Mouse (Mus musculus): ENCODE measurements at regions not wholly inside any gene's neighbourhood (a gene's known extent, or its start where the extent isn't known, plus 50 kb on each side); places are given as distances from the start of the nearest gene placed in this dataset.

- no peaks in the 10 kb centered on the region for H3K4me1 ChIP-seq (ENCODE audit: control insufficient read depth, insufficient read depth, low read length)
- WGBS, result 66% methylated on average over 3 of the region's 3 CpGs
- H3K9ac ChIP-seq (ENCODE audit: low read depth, low read length), result no peak overlapping the region
- H3K4me3 ChIP-seq (ENCODE audit: low read depth, low read length), result no peak overlapping the region
- no peak for DNase-seq (ENCODE audit: low spot score)
- H3K4me2 ChIP-seq (ENCODE audit: low read depth, low read length), result no peak overlapping the region
- H3K36me3 ChIP-seq (ENCODE audit: control insufficient read depth, insufficient read depth, low read length), result no peaks in the 10 kb centered on the region
- no peak overlapping the region for H3K27ac ChIP-seq (replicated peaks; ENCODE audit: low read depth, low read length)
- ATAC-seq (ENCODE audit: low read depth), result no peak
- H3K9me3 ChIP-seq (ENCODE audit: control insufficient read depth, low read length), result no peaks in the 10 kb centered on the region
- no peaks in the 10 kb centered on the region for H3K27me3 ChIP-seq (replicated peaks; ENCODE audit: control insufficient read depth, insufficient read depth, low read length)
Measured at GRCm38 (mm10) chr3:101749841-101750240, 98.9 kb downstream of the Mab21l3 start.

- DNase-seq (ENCODE audit: low spot score), result no peak
- Histone ChIP-seq H3K9ac (ENCODE audit: low read depth, low read length) (no peak overlapping the region), H3K4me3 (ENCODE audit: low read depth, low read length) (no peak overlapping the region), H3K9me3 (ENCODE audit: control insufficient read depth, low read length) (no peaks in the 10 kb centered on the region), H3K27ac (replicated peaks; ENCODE audit: low read depth, low read length) (no peak overlapping the region), H3K4me1 (ENCODE audit: control insufficient read depth, insufficient read depth, low read length) (no peaks in the 10 kb centered on the region), H3K4me2 (ENCODE audit: low read depth, low read length) (no peak overlapping the region), H3K36me3 (ENCODE audit: control insufficient read depth, insufficient read depth, low read length) (no peaks in the 10 kb centered on the region), H3K27me3 (replicated peaks; ENCODE audit: control insufficient read depth, insufficient read depth, low read length) (no peaks in the 10 kb centered on the region)
- 72% methylated on average over 3 of the region's 3 CpGs for WGBS
- ATAC-seq (ENCODE audit: low read depth), result no peak
Measured at GRCm38 (mm10) chr3:101749031-101749632, 99.6 kb downstream of the Mab21l3 start.

- ATAC-seq (ENCODE audit: low read depth), result no peak
Measured at GRCm38 (mm10) chr3:101748186-101748585, 100.6 kb downstream of the Mab21l3 start.

GRCm38 (mm10) chr3:101740906-101741305 is 107.9 kb downstream of the Mab21l3 start:
- no peak overlapping the region for H3K4me3 ChIP-seq (ENCODE audit: low read depth, low read length)
- H3K27ac ChIP-seq (replicated peaks; ENCODE audit: low read depth, low read length), result no peak overlapping the region
- no peak for ATAC-seq (ENCODE audit: low read depth)
- no peaks in the 10 kb centered on the region for H3K9me3 ChIP-seq (ENCODE audit: control insufficient read depth, low read length)
- no peak for DNase-seq (ENCODE audit: low spot score)
- no peaks in the 10 kb centered on the region for H3K4me1 ChIP-seq (ENCODE audit: control insufficient read depth, insufficient read depth, low read length)
- H3K4me2 ChIP-seq (ENCODE audit: low read depth, low read length), result no peak overlapping the region
- no peaks in the 10 kb centered on the region for H3K27me3 ChIP-seq (replicated peaks; ENCODE audit: control insufficient read depth, insufficient read depth, low read length)
- no peaks in the 10 kb centered on the region for H3K36me3 ChIP-seq (ENCODE audit: control insufficient read depth, insufficient read depth, low read length)
- WGBS, result 82% methylated on average over 4 of the region's 4 CpGs
- no peak overlapping the region for H3K9ac ChIP-seq (ENCODE audit: low read depth, low read length)

More at GRCm38 (mm10) chr3:101748186-101748585, 100.6 kb downstream of the Mab21l3 start:
- WGBS, result 56% methylated on average over 4 of the region's 4 CpGs
- Histone ChIP-seq H3K9ac (ENCODE audit: low read depth, low read length) (no peak overlapping the region), H3K36me3 (ENCODE audit: control insufficient read depth, insufficient read depth, low read length) (no peaks in the 10 kb centered on the region), H3K4me2 (ENCODE audit: low read depth, low read length) (no peak overlapping the region), H3K4me3 (ENCODE audit: low read depth, low read length) (no peak overlapping the region), H3K9me3 (ENCODE audit: control insufficient read depth, low read length) (no peaks in the 10 kb centered on the region), H3K4me1 (ENCODE audit: control insufficient read depth, insufficient read depth, low read length) (no peaks in the 10 kb centered on the region), H3K27me3 (replicated peaks; ENCODE audit: control insufficient read depth, insufficient read depth, low read length) (no peaks in the 10 kb centered on the region), H3K27ac (replicated peaks; ENCODE audit: low read depth, low read length) (no peak overlapping the region)
- DNase-seq (ENCODE audit: low spot score), result no peak

- Histone ChIP-seq H3K27me3 (replicated peaks; ENCODE audit: control insufficient read depth, insufficient read depth, low read length) (no peaks in the 10 kb centered on the region), H3K4me2 (ENCODE audit: low read depth, low read length) (no peak overlapping the region), H3K27ac (replicated peaks; ENCODE audit: low read depth, low read length) (no peak overlapping the region), H3K4me1 (ENCODE audit: control insufficient read depth, insufficient read depth, low read length) (no peaks in the 10 kb centered on the region), H3K4me3 (ENCODE audit: low read depth, low read length) (no peak overlapping the region), H3K9me3 (ENCODE audit: control insufficient read depth, low read length) (peaks cover 15% of the 10 kb centered on the region; the same call in 1 of the 2 replicates), H3K9ac (ENCODE audit: low read depth, low read length) (no peak overlapping the region), H3K36me3 (ENCODE audit: control insufficient read depth, insufficient read depth, low read length) (no peaks in the 10 kb centered on the region)
- DNase-seq (ENCODE audit: low spot score) (no peak), ATAC-seq (ENCODE audit: low read depth) (no peak)
- WGBS, result 90% methylated on average over 6 of the region's 6 CpGs
Measured at GRCm38 (mm10) chr3:101737197-101737596, 111.6 kb downstream of the Mab21l3 start.

- Histone ChIP-seq H3K4me1 (ENCODE audit: control insufficient read depth, insufficient read depth, low read length) (no peaks in the 10 kb centered on the region), H3K27me3 (replicated peaks; ENCODE audit: control insufficient read depth, insufficient read depth, low read length) (no peaks in the 10 kb centered on the region), H3K36me3 (ENCODE audit: control insufficient read depth, insufficient read depth, low read length) (no peaks in the 10 kb centered on the region), H3K27ac (replicated peaks; ENCODE audit: low read depth, low read length) (no peak overlapping the region), H3K4me2 (ENCODE audit: low read depth, low read length) (no peak overlapping the region), H3K4me3 (ENCODE audit: low read depth, low read length) (no peak overlapping the region), H3K9ac (ENCODE audit: low read depth, low read length) (no peak overlapping the region), H3K9me3 (ENCODE audit: control insufficient read depth, low read length) (peaks cover 15% of the 10 kb centered on the region; the same call in 1 of the 2 replicates)
- WGBS, result 78% methylated on average over 3 of the region's 3 CpGs
- ATAC-seq (ENCODE audit: low read depth), result no peak
- DNase-seq (ENCODE audit: low spot score), result no peak
Measured at GRCm38 (mm10) chr3:101729044-101729443, 119.7 kb downstream of the Mab21l3 start.

- H3K27ac ChIP-seq (replicated peaks; ENCODE audit: low read depth, low read length), result no peak overlapping the region
- H3K36me3 ChIP-seq (ENCODE audit: control insufficient read depth, insufficient read depth, low read length), result no peaks in the 10 kb centered on the region
- no peak overlapping the region for H3K9ac ChIP-seq (ENCODE audit: low read depth, low read length)
- no peak overlapping the region for H3K4me2 ChIP-seq (ENCODE audit: low read depth, low read length)
- WGBS, result 34% methylated on average over 6 of the region's 6 CpGs
- no peak for ATAC-seq (ENCODE audit: low read depth)
- no peaks in the 10 kb centered on the region for H3K27me3 ChIP-seq (replicated peaks; ENCODE audit: control insufficient read depth, insufficient read depth, low read length)
- H3K4me3 ChIP-seq (ENCODE audit: low read depth, low read length), result no peak overlapping the region
- no peaks in the 10 kb centered on the region for H3K4me1 ChIP-seq (ENCODE audit: control insufficient read depth, insufficient read depth, low read length)
- no peak for DNase-seq (ENCODE audit: low spot score)
- H3K9me3 ChIP-seq (ENCODE audit: control insufficient read depth, low read length), result no peaks in the 10 kb centered on the region
Measured at GRCm38 (mm10) chr3:101722926-101723325, 118.4 kb upstream of the Atp1a1 start.

GRCm38 (mm10) chr3:101722001-101722400 is 117.5 kb upstream of the Atp1a1 start:
- H3K36me3 ChIP-seq (ENCODE audit: control insufficient read depth, insufficient read depth, low read length), result no peaks in the 10 kb centered on the region
- no peak overlapping the region for H3K9ac ChIP-seq (ENCODE audit: low read depth, low read length)
- H3K4me3 ChIP-seq (ENCODE audit: low read depth, low read length), result no peak overlapping the region
- H3K4me2 ChIP-seq (ENCODE audit: low read depth, low read length), result no peak overlapping the region
- no peaks in the 10 kb centered on the region for H3K4me1 ChIP-seq (ENCODE audit: control insufficient read depth, insufficient read depth, low read length)
- ATAC-seq (ENCODE audit: low read depth) (no peak), DNase-seq (ENCODE audit: low spot score) (no peak)
- no peak overlapping the region for H3K27ac ChIP-seq (replicated peaks; ENCODE audit: low read depth, low read length)
- WGBS, result 81% methylated on average over 4 of the region's 4 CpGs
- H3K27me3 ChIP-seq (replicated peaks; ENCODE audit: control insufficient read depth, insufficient read depth, low read length), result no peaks in the 10 kb centered on the region
- no peaks in the 10 kb centered on the region for H3K9me3 ChIP-seq (ENCODE audit: control insufficient read depth, low read length)

GRCm38 (mm10) chr3:101715416-101715815 is 110.9 kb upstream of the Atp1a1 start:
- no peaks in the 10 kb centered on the region for H3K36me3 ChIP-seq (ENCODE audit: control insufficient read depth, insufficient read depth, low read length)
- no peak overlapping the region for H3K4me2 ChIP-seq (ENCODE audit: low read depth, low read length)
- no peaks in the 10 kb centered on the region for H3K9me3 ChIP-seq (ENCODE audit: control insufficient read depth, low read length)
- peaks cover 28% of the 10 kb centered on the region for H3K4me1 ChIP-seq (ENCODE audit: control insufficient read depth, insufficient read depth, low read length)
- H3K27me3 ChIP-seq (replicated peaks; ENCODE audit: control insufficient read depth, insufficient read depth, low read length), result no peaks in the 10 kb centered on the region
- no peak for ATAC-seq (ENCODE audit: low read depth)
- H3K27ac ChIP-seq (replicated peaks; ENCODE audit: low read depth, low read length), result no peak overlapping the region
- H3K9ac ChIP-seq (ENCODE audit: low read depth, low read length), result no peak overlapping the region
- no peak for DNase-seq (ENCODE audit: low spot score)
- H3K4me3 ChIP-seq (ENCODE audit: low read depth, low read length), result no peak overlapping the region

All from embryonic facial prominence, embryonic 14.5 days (tissue).